Mouse (Mus musculus): ENCODE results near the gene Gm17334. TPM values are rescaled to one million over a fixed set of nuclear protein-coding genes. Genes with fewer than 3 reads are reported as not detected.

The Gm17334 gene
- total RNA-seq, 1 experiment from 2014 or later: 0.50 TPM

DNA sequence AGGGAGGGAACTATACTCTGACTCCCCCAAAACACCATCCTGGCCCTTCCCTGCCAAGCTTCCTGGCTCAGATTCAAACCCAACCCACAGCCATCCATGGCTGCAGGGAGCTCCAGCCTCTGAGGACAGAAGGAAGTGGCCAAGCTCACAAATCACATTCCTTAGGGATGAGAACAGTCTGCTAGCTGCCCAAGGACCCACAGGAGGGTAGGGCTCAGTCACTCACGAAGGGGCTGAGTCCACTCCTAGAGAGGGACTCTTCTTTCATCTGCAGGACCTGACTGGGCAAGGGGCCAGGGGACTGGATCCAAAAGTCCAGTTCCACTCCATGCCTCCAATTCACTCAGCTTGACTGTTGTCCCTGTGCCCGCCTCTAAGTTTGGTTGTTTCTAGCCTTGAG is 11.2 kb downstream of the Gm17334 start:
- no peak for ATAC-seq (replicated peaks in 1 of 2; ENCODE audit: insufficient read depth in 1 of 2, low FRiP score in 2 of 2, low TSS enrichment in 1 of 2, low read depth in 1 of 2, poor library complexity in 2 of 2, severe bottlenecking in 2 of 2)

DNA sequence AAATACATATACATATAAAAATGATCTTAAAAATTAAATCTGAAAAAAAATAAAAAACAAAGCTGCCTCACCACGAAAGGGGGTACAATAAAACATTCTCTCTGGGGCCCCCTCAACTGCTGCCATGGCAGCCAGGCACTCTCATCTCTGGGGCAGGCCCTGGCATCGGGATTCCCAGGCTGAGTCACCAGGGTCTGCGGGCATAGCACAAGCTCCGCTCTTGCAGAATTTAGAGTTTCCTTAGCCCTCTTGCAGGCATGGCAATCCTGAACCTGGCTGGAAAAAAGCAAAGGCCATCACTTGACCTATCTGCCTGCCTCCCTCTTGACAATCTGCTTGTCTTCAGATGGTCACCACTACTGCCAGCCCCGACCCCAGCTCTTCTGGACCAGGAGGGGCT is 11.7 kb downstream of the Gm17334 start:
- ATAC-seq (replicated peaks in 1 of 2; ENCODE audit: insufficient read depth in 1 of 2, low FRiP score in 2 of 2, low TSS enrichment in 1 of 2, low read depth in 1 of 2, poor library complexity in 2 of 2, severe bottlenecking in 2 of 2): no peak

DNA sequence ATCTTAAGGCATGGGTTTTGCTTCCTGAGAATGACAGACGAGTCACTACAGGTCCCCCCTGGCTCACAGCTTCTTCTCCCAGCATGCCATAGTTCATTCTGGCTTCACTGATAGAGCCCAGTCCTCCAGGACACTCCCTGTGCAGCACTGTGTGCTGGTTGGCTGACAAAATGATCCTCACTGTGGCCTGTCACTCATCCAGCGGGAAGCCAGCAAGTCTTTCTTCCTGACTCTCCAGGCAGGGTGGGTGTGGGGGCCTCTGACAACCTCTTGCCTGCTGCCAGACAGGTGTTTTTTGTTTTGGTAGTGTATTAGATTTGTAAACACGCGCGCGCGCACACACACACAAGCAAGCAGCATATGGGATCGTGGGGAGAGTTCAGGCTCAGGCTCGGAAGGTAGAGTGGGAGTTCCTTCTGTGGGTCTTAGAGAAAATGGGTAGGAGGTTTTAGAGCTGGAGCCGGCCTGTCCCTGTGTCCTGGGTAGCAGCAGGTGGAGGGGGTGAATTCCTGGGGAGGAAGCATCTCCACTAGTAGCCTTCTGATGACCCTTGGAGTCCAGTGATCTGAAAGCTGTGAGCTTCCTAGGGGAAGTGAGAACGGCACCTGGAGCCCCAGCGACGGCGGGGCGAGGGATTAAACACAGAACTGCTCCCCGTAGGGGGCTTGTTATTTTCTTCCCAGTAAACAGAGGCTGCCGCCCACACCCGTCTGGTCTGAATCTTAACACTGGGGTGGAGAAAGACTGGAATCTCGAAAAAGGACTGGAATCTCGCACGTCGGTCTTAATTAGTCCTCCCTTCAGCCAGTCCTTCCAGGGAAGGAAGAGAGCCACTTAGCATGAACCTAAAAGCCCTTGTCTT is 13.2 kb downstream of the Gm17334 start:
- no peak for ATAC-seq (replicated peaks in 1 of 2; ENCODE audit: insufficient read depth in 1 of 2, low FRiP score in 2 of 2, low TSS enrichment in 1 of 2, low read depth in 1 of 2, poor library complexity in 2 of 2, severe bottlenecking in 2 of 2)

- no peak for ATAC-seq (replicated peaks in 1 of 2; ENCODE audit: insufficient read depth in 1 of 2, low FRiP score in 2 of 2, low TSS enrichment in 1 of 2, low read depth in 1 of 2, poor library complexity in 2 of 2, severe bottlenecking in 2 of 2)
Observed at GRCm38 (mm10) chr11:53758791-53759351, 14.1 kb downstream of the Gm17334 start.

DNA sequence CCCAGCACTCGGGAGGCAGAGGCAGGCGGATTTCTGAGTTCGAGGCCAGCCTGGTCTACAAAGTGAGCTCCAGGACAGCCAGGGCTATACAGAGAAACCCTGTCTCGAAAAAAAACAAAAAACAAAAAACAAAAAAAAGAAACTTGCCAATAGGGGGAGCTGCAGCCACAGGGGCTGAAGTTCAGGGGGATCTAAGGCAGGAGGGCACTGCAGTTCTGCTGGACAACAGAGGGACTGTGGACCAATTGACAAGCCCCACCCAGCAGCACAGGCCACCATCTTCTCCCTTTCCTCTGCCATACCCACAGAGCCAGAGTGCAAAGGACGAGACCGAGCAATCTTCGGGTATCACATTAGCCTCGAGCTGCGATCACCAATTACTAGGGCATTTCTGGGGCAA is 15.0 kb downstream of the Gm17334 start:
- ATAC-seq (replicated peaks in 1 of 2; ENCODE audit: insufficient read depth in 1 of 2, low FRiP score in 2 of 2, low TSS enrichment in 1 of 2, low read depth in 1 of 2, poor library complexity in 2 of 2, severe bottlenecking in 2 of 2): 0 out of 4 replicates have a peak, but pooled peaks of 1 of the 2 experiments have one; percentile 34

DNA sequence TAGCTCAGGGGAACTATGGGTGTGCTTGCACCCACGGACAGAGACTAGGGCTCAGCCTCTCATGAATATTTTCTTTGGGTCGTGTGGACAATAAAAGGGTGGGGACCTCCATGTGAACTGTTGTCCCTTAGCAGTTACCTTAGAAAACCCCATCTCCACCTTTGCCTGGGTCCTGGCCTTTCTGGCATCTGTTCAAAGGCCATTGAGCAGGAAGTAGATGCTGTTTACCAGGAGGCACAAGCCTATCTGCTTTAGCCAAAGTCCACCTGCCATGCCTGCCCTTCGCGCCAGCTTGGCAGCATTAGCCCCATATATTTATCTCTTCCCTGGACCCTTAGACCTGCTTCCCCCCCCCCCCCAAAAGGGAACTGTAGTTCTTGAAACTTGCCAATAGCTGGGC is 15.4 kb downstream of the Gm17334 start:
- ATAC-seq (replicated peaks in 1 of 2; ENCODE audit: insufficient read depth in 1 of 2, low FRiP score in 2 of 2, low TSS enrichment in 1 of 2, low read depth in 1 of 2, poor library complexity in 2 of 2, severe bottlenecking in 2 of 2): no peak

DNA sequence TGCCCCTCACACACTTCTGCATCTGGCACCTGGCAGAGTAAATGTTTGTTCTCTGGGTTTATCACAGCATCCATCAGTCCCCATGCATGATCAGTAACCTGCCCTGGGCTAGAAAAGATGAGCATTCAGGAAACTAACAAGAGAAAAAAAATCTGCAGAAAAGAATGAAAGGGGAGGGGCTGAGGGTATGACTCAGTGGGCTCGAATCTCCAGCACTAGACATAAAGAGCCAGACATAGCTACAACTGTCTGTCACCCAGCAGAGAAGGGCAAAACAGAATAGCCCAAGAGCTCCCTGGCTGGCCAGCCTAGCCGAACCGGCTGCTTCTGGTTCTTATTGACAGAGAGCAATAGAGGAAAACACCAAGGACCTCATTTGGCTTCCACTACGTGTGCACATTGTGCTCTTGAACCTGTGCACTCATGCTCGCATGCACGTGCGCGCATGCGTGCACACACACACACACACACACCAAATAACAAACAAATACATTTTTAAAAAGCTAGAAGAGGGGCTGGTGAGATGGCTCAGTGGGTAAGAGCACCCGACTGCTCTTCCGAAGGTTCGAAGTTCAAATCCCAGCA is 17.9 kb downstream of the Gm17334 start:
- ATAC-seq (replicated peaks in 1 of 2; ENCODE audit: insufficient read depth in 1 of 2, low FRiP score in 2 of 2, low TSS enrichment in 1 of 2, low read depth in 1 of 2, poor library complexity in 2 of 2, severe bottlenecking in 2 of 2): no peak

- no peak for ATAC-seq (replicated peaks in 1 of 2; ENCODE audit: insufficient read depth in 1 of 2, low FRiP score in 2 of 2, low TSS enrichment in 1 of 2, low read depth in 1 of 2, poor library complexity in 2 of 2, severe bottlenecking in 2 of 2)
Observed at GRCm38 (mm10) chr11:53749716-53750352, 23.2 kb downstream of the Gm17334 start.

GRCm38 (mm10) chr11:53749306-53749705 is 23.7 kb downstream of the Gm17334 start:
- ATAC-seq (replicated peaks in 1 of 2; ENCODE audit: insufficient read depth in 1 of 2, low FRiP score in 2 of 2, low TSS enrichment in 1 of 2, low read depth in 1 of 2, poor library complexity in 2 of 2, severe bottlenecking in 2 of 2): no peak

DNA sequence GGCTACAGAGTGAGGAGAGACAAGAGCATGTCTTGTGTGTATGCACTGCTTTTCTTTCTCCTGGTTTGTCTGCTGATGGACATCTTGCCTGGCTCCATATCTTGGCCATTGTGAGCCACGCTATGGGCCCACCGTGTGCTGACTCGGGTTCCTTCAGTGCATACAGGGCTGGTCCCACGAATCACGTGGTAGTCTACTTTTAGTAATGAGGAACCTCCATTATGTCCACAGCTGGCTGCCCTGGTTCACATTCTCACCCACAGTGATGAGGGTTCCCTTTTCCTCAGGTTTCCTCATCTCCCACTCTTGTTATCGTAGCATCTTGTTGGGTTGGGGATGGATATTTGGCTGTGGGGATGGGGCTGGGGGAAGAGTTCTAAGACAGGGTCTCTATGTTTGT is 24.4 kb downstream of the Gm17334 start:
- peak in 1 of 2 experiments; percentile 45; a peak in 1 of 4 replicates for ATAC-seq (replicated peaks in 1 of 2; ENCODE audit: insufficient read depth in 1 of 2, low FRiP score in 2 of 2, low TSS enrichment in 1 of 2, low read depth in 1 of 2, poor library complexity in 2 of 2, severe bottlenecking in 2 of 2)

DNA sequence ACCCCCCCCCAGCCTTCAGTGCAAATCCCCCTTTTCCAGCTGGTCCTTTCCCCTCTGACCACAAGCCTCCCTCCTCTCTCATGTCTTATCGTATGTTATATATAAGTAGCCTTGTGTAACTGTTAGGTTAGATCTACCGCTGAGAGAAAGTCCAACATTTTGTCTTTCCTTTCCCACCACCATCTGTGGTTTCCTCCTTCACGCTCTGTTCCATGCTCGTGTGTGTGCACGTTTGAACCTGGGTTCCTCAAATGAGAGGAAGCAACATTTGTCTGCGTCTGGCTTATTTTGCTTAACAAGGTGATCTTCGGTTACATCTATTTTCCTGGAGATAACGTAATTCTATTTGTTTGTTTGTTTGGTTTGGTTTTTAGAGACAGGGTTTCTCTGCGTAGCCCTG is 25.0 kb downstream of the Gm17334 start:
- peak in 1 of 2 experiments; percentile 53; a peak in 2 of 4 replicates for ATAC-seq (replicated peaks in 1 of 2; ENCODE audit: insufficient read depth in 1 of 2, low FRiP score in 2 of 2, low TSS enrichment in 1 of 2, low read depth in 1 of 2, poor library complexity in 2 of 2, severe bottlenecking in 2 of 2)

DNA sequence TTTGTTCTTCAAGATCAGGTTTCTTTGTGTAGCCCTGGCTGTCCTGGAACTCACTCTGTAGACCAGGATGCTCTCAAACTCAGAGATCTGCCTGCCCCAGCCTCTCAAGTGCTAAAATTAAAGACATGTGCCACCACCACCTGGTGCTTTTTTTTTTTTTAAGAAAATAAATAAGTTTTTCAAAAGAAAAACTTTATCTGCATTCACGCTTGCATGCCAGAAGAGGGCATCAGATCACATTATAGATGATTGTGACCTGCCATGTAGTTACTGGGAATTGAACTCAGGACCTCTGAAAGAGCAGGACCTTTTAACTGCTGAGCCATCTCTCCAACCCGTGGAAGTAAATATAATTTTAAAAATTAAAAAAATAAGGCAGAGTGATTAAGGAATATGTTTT is 27.7 kb downstream of the Gm17334 start:
- ATAC-seq (replicated peaks in 1 of 2; ENCODE audit: insufficient read depth in 1 of 2, low FRiP score in 2 of 2, low TSS enrichment in 1 of 2, low read depth in 1 of 2, poor library complexity in 2 of 2, severe bottlenecking in 2 of 2): no peak

DNA sequence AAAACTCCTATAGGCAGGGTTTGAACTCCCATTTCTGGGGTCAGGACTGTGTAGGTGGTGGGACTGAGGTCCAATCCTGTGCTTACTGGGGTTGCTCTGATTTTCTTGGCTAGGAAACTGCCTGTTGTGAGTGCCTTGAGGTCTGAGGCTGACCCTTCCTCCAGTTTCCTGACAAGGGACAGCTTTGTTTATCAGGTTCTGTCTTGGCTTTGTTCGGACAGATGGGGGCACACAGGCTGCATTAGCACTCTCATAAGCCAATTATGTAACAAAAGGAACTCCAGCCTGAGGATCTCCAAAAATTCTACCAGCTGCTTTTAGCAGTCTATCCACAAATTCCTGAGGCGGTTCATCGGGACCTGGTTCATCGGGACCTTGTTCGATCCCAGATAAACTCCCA is 30.6 kb downstream of the Gm17334 start:
- ATAC-seq (replicated peaks in 1 of 2; ENCODE audit: insufficient read depth in 1 of 2, low FRiP score in 2 of 2, low TSS enrichment in 1 of 2, low read depth in 1 of 2, poor library complexity in 2 of 2, severe bottlenecking in 2 of 2): no peak

DNA sequence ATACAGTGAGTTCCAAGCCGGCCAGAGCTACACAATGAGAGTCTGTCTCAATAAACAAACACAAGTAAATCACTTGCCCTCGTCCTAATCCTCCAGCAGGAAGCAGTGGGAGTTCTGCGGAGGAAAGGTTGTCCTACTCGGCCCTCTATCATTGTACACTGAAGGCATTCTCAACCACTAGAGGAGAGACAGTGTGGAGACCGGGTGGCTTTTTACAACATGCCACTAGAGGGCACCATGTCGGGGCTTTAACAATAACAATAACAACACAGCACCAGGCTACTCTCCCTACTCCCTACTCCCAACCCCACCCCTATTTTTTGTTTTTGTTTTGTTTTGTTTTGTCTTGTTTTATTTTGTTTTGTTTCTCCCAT is 35.4 kb downstream of the Gm17334 start:
- peak; percentile 52 to 71; a peak in 1 of 4 replicates for ATAC-seq (replicated peaks in 1 of 2; ENCODE audit: insufficient read depth in 1 of 2, low FRiP score in 2 of 2, low TSS enrichment in 1 of 2, low read depth in 1 of 2, poor library complexity in 2 of 2, severe bottlenecking in 2 of 2)

DNA sequence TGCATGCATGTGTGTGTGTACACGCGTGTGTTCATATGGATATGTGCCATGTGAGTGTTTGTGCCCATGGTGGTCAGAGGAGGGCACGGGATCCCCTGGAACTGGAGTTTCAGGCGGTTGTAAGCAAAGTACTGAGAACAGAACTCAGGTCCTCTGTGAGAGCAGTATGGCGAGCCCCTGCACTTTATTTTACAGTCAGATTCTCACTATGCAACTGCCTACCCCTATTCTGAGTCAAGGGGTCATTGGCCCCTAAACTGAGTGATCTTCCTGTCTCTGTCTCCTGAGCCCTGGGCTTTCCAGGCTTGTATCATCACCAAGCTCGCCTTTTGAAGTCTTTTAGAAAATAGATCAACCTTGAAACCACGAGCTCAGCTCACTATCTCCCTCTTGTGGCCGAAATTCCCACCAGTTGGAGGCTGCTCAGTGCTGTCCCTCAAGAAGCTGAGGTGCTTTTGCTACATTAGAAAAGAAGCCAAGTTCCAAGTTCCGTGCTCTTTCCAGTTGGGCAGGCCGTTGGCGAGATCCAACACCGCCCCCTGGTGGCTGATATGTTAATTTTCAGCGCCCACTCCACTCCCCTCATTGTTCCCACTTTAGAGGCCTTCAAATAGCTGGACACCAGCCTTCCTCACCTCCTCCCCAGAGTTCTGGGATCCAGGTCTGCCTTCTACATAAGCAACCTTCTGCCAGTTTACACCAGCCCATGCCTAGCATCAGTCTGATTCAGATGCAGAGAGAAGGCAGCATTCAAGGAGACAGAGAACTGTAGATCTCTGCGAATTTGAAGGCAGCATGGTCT is 36.0 kb downstream of the Gm17334 start:
- ATAC-seq (replicated peaks in 1 of 2; ENCODE audit: insufficient read depth in 1 of 2, low FRiP score in 2 of 2, low TSS enrichment in 1 of 2, low read depth in 1 of 2, poor library complexity in 2 of 2, severe bottlenecking in 2 of 2): peak; percentile 75 to 86

- ATAC-seq (replicated peaks in 1 of 2; ENCODE audit: insufficient read depth in 1 of 2, low FRiP score in 2 of 2, low TSS enrichment in 1 of 2, low read depth in 1 of 2, poor library complexity in 2 of 2, severe bottlenecking in 2 of 2): peak; percentile 74 to 85
Observed at GRCm38 (mm10) chr11:53735682-53736245, 37.2 kb downstream of the Gm17334 start.
